Mouse (Mus musculus): ENCODE data around the gene Wdr24. TPM values are rescaled to one million over a fixed set of nuclear protein-coding genes. Genes with fewer than 3 reads are reported as not detected.

Gene Wdr24
- polyA plus RNA-seq, 1 experiment, result 33.6 TPM

GRCm38 (mm10) chr17:25833961-25834594 is 10.7 kb downstream of the Wdr24 start:
- TF ChIP-seq CTCF (IDR thresholded peaks at IDR 0.05; ENCODE audit: extremely low read depth, insufficient read depth, insufficient read length, insufficient replicate concordance) (no peak), POLR2A (IDR thresholded peaks at IDR 0.05; ENCODE audit: low read depth, low read length) (no peak)
- Histone ChIP-seq H3K27ac (ENCODE audit: insufficient read depth, low read length) (peak overlapping the region; percentile 86; the same call in 1 of the 2 replicates), H3K27me3 (ENCODE audit: control insufficient read depth, insufficient read depth, low read length) (no peaks in the 10 kb centered on the region), H3K36me3 (ENCODE audit: control insufficient read depth, insufficient read depth, low read length) (peaks cover 12% of the 10 kb centered on the region), H3K4me1 (ENCODE audit: control insufficient read depth, insufficient read depth, insufficient read length) (peaks cover 24% of the 10 kb centered on the region), H3K4me3 (ENCODE audit: extremely low read depth, insufficient read depth, insufficient read length) (peak overlapping the region; percentile 90; the same call in 1 of the 2 replicates)
- WGBS, result 59% methylated on average over 6 of the region's 6 CpGs
- DNase-seq (ENCODE audit: low read depth in 1 of 2, low spot score in 2 of 2), result no peak

- DNase-seq (ENCODE audit: low read depth in 1 of 2, low spot score in 2 of 2), result no peak
- H3K4me1 ChIP-seq (ENCODE audit: control insufficient read depth, insufficient read depth, insufficient read length), result peaks cover 17% of the 10 kb centered on the region
- H3K27ac ChIP-seq (ENCODE audit: insufficient read depth, low read length), result no peak overlapping the region
Observed at GRCm38 (mm10) chr17:25834595-25835222, 11.3 kb downstream of the Wdr24 start.

GRCm38 (mm10) chr17:25835301-25835700 is 11.9 kb downstream of the Wdr24 start:
- H3K4me1 ChIP-seq (ENCODE audit: control insufficient read depth, insufficient read depth, insufficient read length), result peaks cover 17% of the 10 kb centered on the region
- no peaks in the 10 kb centered on the region for H3K27me3 ChIP-seq (ENCODE audit: control insufficient read depth, insufficient read depth, low read length)
- TF ChIP-seq CTCF (IDR thresholded peaks at IDR 0.05; ENCODE audit: extremely low read depth, insufficient read depth, insufficient read length, insufficient replicate concordance), result no peak
- TF ChIP-seq POLR2A (IDR thresholded peaks at IDR 0.05; ENCODE audit: low read depth, low read length), result no peak
- H3K4me3 ChIP-seq (ENCODE audit: extremely low read depth, insufficient read depth, insufficient read length), result no peak overlapping the region
- DNase-seq (ENCODE audit: low read depth in 1 of 2, low spot score in 2 of 2), result no peak
- peaks cover 23% of the 10 kb centered on the region for H3K36me3 ChIP-seq (ENCODE audit: control insufficient read depth, insufficient read depth, low read length)
- 92% methylated on average over 7 of the region's 7 CpGs for WGBS
- H3K27ac ChIP-seq (ENCODE audit: insufficient read depth, low read length), result no peak overlapping the region

More at GRCm38 (mm10) chr17:25834595-25835222, 11.3 kb downstream of the Wdr24 start:
- Histone ChIP-seq H3K36me3 (ENCODE audit: control insufficient read depth, insufficient read depth, low read length) (peaks cover 18% of the 10 kb centered on the region), H3K27me3 (ENCODE audit: control insufficient read depth, insufficient read depth, low read length) (no peaks in the 10 kb centered on the region), H3K4me3 (ENCODE audit: extremely low read depth, insufficient read depth, insufficient read length) (no peak overlapping the region)
- 95% methylated on average over 12 of the region's 12 CpGs for WGBS
- TF ChIP-seq POLR2A (IDR thresholded peaks at IDR 0.05; ENCODE audit: low read depth, low read length), result no peak
- no peak for TF ChIP-seq CTCF (IDR thresholded peaks at IDR 0.05; ENCODE audit: extremely low read depth, insufficient read depth, insufficient read length, insufficient replicate concordance)

GRCm38 (mm10) chr17:25835816-25836215 is 12.4 kb downstream of the Wdr24 start:
- Histone ChIP-seq H3K27ac (ENCODE audit: insufficient read depth, low read length) (no peak overlapping the region), H3K27me3 (ENCODE audit: control insufficient read depth, insufficient read depth, low read length) (no peaks in the 10 kb centered on the region), H3K36me3 (ENCODE audit: control insufficient read depth, insufficient read depth, low read length) (peaks cover 24% of the 10 kb centered on the region), H3K4me1 (ENCODE audit: control insufficient read depth, insufficient read depth, insufficient read length) (peaks cover 17% of the 10 kb centered on the region), H3K4me3 (ENCODE audit: extremely low read depth, insufficient read depth, insufficient read length) (no peak overlapping the region)
- TF ChIP-seq CTCF (IDR thresholded peaks at IDR 0.05; ENCODE audit: extremely low read depth, insufficient read depth, insufficient read length, insufficient replicate concordance) (no peak), POLR2A (IDR thresholded peaks at IDR 0.05; ENCODE audit: low read depth, low read length) (no peak)
- no peak for DNase-seq (ENCODE audit: low read depth in 1 of 2, low spot score in 2 of 2)
- WGBS, result 91% methylated on average over 16 of the region's 16 CpGs

- peaks cover 16% of the 10 kb centered on the region for H3K4me1 ChIP-seq (ENCODE audit: control insufficient read depth, insufficient read depth, insufficient read length)
- 29% methylated on average over 23 of the region's 23 CpGs for WGBS
- no peak for DNase-seq (ENCODE audit: low read depth in 1 of 2, low spot score in 2 of 2)
- peaks cover 24% of the 10 kb centered on the region for H3K36me3 ChIP-seq (ENCODE audit: control insufficient read depth, insufficient read depth, low read length)
- H3K27me3 ChIP-seq (ENCODE audit: control insufficient read depth, insufficient read depth, low read length), result no peaks in the 10 kb centered on the region
- H3K27ac ChIP-seq (ENCODE audit: insufficient read depth, low read length), result no peak overlapping the region
- TF ChIP-seq POLR2A (IDR thresholded peaks at IDR 0.05; ENCODE audit: low read depth, low read length), result no peak
- no peak for TF ChIP-seq CTCF (IDR thresholded peaks at IDR 0.05; ENCODE audit: extremely low read depth, insufficient read depth, insufficient read length, insufficient replicate concordance)
- no peak overlapping the region; the same call in 1 of the 2 replicates for H3K4me3 ChIP-seq (ENCODE audit: extremely low read depth, insufficient read depth, insufficient read length)
Observed at GRCm38 (mm10) chr17:25836397-25837075, 13.1 kb downstream of the Wdr24 start.

- H3K27me3 ChIP-seq (ENCODE audit: control insufficient read depth, insufficient read depth, low read length), result no peaks in the 10 kb centered on the region
- no peak within 1 kb of the TSS; the same call in 1 of the 2 replicates for H3K4me3 ChIP-seq (ENCODE audit: extremely low read depth, insufficient read depth, insufficient read length)
- DNase-seq (ENCODE audit: low read depth in 1 of 2, low spot score in 2 of 2), result no peak
- H3K27ac ChIP-seq (ENCODE audit: insufficient read depth, low read length), result no peak within 1 kb of the TSS
- TF ChIP-seq POLR2A (IDR thresholded peaks at IDR 0.05; ENCODE audit: low read depth, low read length), result no peak
- no peak for TF ChIP-seq CTCF (IDR thresholded peaks at IDR 0.05; ENCODE audit: extremely low read depth, insufficient read depth, insufficient read length, insufficient replicate concordance)
- peaks cover 11% of the 10 kb centered on the region for H3K4me1 ChIP-seq (ENCODE audit: control insufficient read depth, insufficient read depth, insufficient read length)
- H3K36me3 ChIP-seq (ENCODE audit: control insufficient read depth, insufficient read depth, low read length), result peaks cover 27% of the 10 kb centered on the region
- WGBS, result 14% methylated on average over 29 of the region's 29 CpGs
Observed at GRCm38 (mm10) chr17:25837076-25837410, 13.6 kb downstream of the Wdr24 start, which contains the start of gene Rhbdl1. Gene Rhbdl1 (minus strand): TSS chr17:25837295.
